ENCODE assay signal across 21 mouse cellular contexts in genomic region chr7:114805311-114805710, GRCm38 (mm10).
DNase-seq lines count a peak whose midpoint lies in the region; ATAC-seq lines count a peak whose summit lies in the region.
"Had no signal": no experiment of that assay in that cellular context is flagged by ENCODE, and none has a peak within 500 bp of the region (broad histone marks: within the 10 kb centered on the region; RNA-seq: fewer than 3 reads in every experiment).

No protein-coding gene starts in this region.

- no peak overlapping the region for H3K4me3 ChIP-seq in heart, embryonic 10.5 days
- H3K4me3 ChIP-seq: embryonic facial prominence, embryonic 13.5 days; embryonic facial prominence, embryonic 15.5 days; erythroblast, embryonic 14.5 days; forebrain, embryonic 13.5 days; forebrain, embryonic 15.5 days had no signal

- H3K27me3 ChIP-seq in heart, embryonic 10.5 days (ENCODE audit: insufficient read depth, poor library complexity, severe bottlenecking): no peaks in the 10 kb centered on the region
- H3K27me3 ChIP-seq: embryonic facial prominence, embryonic 13.5 days; embryonic facial prominence, embryonic 15.5 days; forebrain, embryonic 13.5 days; forebrain, embryonic 15.5 days had no signal

- H3K4me1 ChIP-seq in heart, embryonic 10.5 days: no peaks in the 10 kb centered on the region
- H3K4me1 ChIP-seq: embryonic facial prominence, embryonic 13.5 days; embryonic facial prominence, embryonic 15.5 days; forebrain, embryonic 13.5 days had no signal

- peak; percentile 57; the same call in 1 of the 2 replicates for ATAC-seq in megakaryocyte-erythroid progenitor cell, adult 5-6 weeks (replicated peaks; ENCODE audit: low FRiP score, low TSS enrichment, poor library complexity, severe bottlenecking)
- ATAC-seq: forebrain, embryonic 13.5 days; forebrain, embryonic 15.5 days; forebrain, postnatal 0 days had no signal

- 71% methylated on average over 2 of the region's 2 CpGs for WGBS in heart, embryonic 10.5 days

- no peaks in the 10 kb centered on the region for H3K36me3 ChIP-seq in heart, embryonic 10.5 days
- H3K36me3 ChIP-seq: embryonic facial prominence, embryonic 13.5 days; embryonic facial prominence, embryonic 15.5 days; forebrain, embryonic 15.5 days had no signal

- intact Hi-C loops in heart, postnatal 10 days (cut with DNase I): no loop called here

- no peaks in the 10 kb centered on the region for H3K9me3 ChIP-seq in heart, embryonic 10.5 days
- H3K9me3 ChIP-seq: embryonic facial prominence, embryonic 13.5 days; embryonic facial prominence, embryonic 15.5 days; forebrain, embryonic 13.5 days; forebrain, embryonic 15.5 days had no signal

- peak; percentile 30 for DNase-seq in heart, embryonic 10.5 days (ENCODE audit: low spot score)
- DNase-seq in heart, postnatal 10 days: no peak
- DNase-seq in spleen, adult 18-20 months: no peak
- no peak for DNase-seq in gastrocnemius, adult 8-10 months (ENCODE audit: low spot score in 2 of 2)
- DNase-seq: adrenal gland, adult 2 months; adrenal gland, postnatal 10 days; adrenal gland, postnatal 25 days; cerebellum, adult 11 months; cerebellum, adult 18-20 months; cerebellum, adult 8-10 months; cerebellum, adult 9-11 months; cerebellum, postnatal 14 days; cerebellum, postnatal 36 days; embryo, embryonic 11 days; forebrain, postnatal 0 days had no signal

- no peak overlapping the region for H3K27ac ChIP-seq in heart, embryonic 10.5 days
- H3K27ac ChIP-seq: embryonic facial prominence, embryonic 13.5 days; embryonic facial prominence, embryonic 15.5 days; forebrain, embryonic 13.5 days; forebrain, embryonic 15.5 days had no signal
